ENCODE assay signal across 9 mouse cellular contexts in genomic region chr8:70447639-70448420, GRCm38 (mm10). TPM values are rescaled to one million over a fixed set of nuclear protein-coding genes. Genes with fewer than 3 reads are reported as not detected.
DNase-seq lines count a peak whose midpoint lies in the region; ATAC-seq and TF ChIP-seq lines count a peak whose summit lies in the region.
"Had no signal": no experiment of that assay in that cellular context is flagged by ENCODE, and none has a peak within 500 bp of the region (broad histone marks: within the 10 kb centered on the region; RNA-seq: fewer than 3 reads in every experiment).

No protein-coding gene starts in this region.

- H3K36me3 ChIP-seq in kidney, adult 2 months (ENCODE audit: control insufficient read depth, insufficient read depth, low read length), result no peaks in the 10 kb centered on the region
- peaks cover 23% of the 10 kb centered on the region for H3K36me3 ChIP-seq in kidney, embryonic 14.5 days (ENCODE audit: control insufficient read depth, insufficient read depth, low read length)
- H3K36me3 ChIP-seq in heart, embryonic 13.5 days, result peaks cover 30% of the 10 kb centered on the region
- peaks cover 30% of the 10 kb centered on the region for H3K36me3 ChIP-seq in neural tube, embryonic 15.5 days

- TF ChIP-seq CTCF in kidney, adult 2 months (conservative IDR thresholded peaks at IDR 0.05; ENCODE audit: insufficient read depth, insufficient read length, low read depth, low read length), result no peak

- peak; percentile 26 for DNase-seq in kidney, adult 2 months
- peak; percentile 66 for DNase-seq in 3T3-L1 (ENCODE audit: low read depth, low spot score)
- DNase-seq in adrenal gland, postnatal 14 days, result peak; percentile 77
- no peak for DNase-seq in liver

- H3K27ac ChIP-seq in kidney, adult 2 months (ENCODE audit: insufficient read depth, low read depth, low read length), result no peak overlapping the region
- no peak overlapping the region for H3K27ac ChIP-seq in kidney, embryonic 14.5 days (ENCODE audit: low read depth, low read length)
- H3K27ac ChIP-seq in heart, embryonic 13.5 days (replicated peaks), result peak overlapping the region; percentile 20
- peak overlapping the region; percentile 68 for H3K27ac ChIP-seq in neural tube, embryonic 15.5 days (replicated peaks)

- H3K4me1 ChIP-seq in kidney, adult 2 months (ENCODE audit: control insufficient read depth, insufficient read depth, low read length), result no peaks in the 10 kb centered on the region
- H3K4me1 ChIP-seq in kidney, embryonic 14.5 days (ENCODE audit: control insufficient read depth, insufficient read depth, low read length), result no peaks in the 10 kb centered on the region
- peaks cover 32% of the 10 kb centered on the region for H3K4me1 ChIP-seq in heart, embryonic 13.5 days
- H3K4me1 ChIP-seq in neural tube, embryonic 15.5 days, result peaks cover 11% of the 10 kb centered on the region

- ATAC-seq in kidney, embryonic 14.5 days (ENCODE audit: low FRiP score, low TSS enrichment), result no peak
- no peak for ATAC-seq in heart, embryonic 13.5 days (ENCODE audit: extremely low read depth, insufficient number of reproducible peaks, low FRiP score, low TSS enrichment)
- ATAC-seq in neural tube, embryonic 15.5 days (ENCODE audit: low FRiP score), result peak; percentile 81
- no peak for ATAC-seq in CD4-positive, CD25-positive, alpha-beta regulatory T cell, adult 4 months

- no peak overlapping the region for H3K4me2 ChIP-seq in kidney, embryonic 14.5 days (replicated peaks; ENCODE audit: low read depth, low read length)
- no peak overlapping the region for H3K4me2 ChIP-seq in heart, embryonic 13.5 days
- H3K4me2 ChIP-seq in neural tube, embryonic 15.5 days, result no peak overlapping the region

- no peak overlapping the region for H3K9ac ChIP-seq in kidney, embryonic 14.5 days (ENCODE audit: low read depth, low read length)
- 0 out of 2 replicates have a peak overlapping the region, but pooled peaks have one; percentile 37 for H3K9ac ChIP-seq in heart, embryonic 13.5 days
- no peak overlapping the region for H3K9ac ChIP-seq in neural tube, embryonic 15.5 days (replicated peaks)

- H3K4me3 ChIP-seq in kidney, adult 2 months (ENCODE audit: insufficient read depth, low read depth, low read length), result no peak overlapping the region
- H3K4me3 ChIP-seq in kidney, embryonic 14.5 days (ENCODE audit: low read length), result no peak overlapping the region
- H3K4me3 ChIP-seq in heart, embryonic 13.5 days, result no peak overlapping the region
- no peak overlapping the region for H3K4me3 ChIP-seq in neural tube, embryonic 15.5 days (replicated peaks)
- H3K4me3 ChIP-seq: myocyte had no signal

- H3K27me3 ChIP-seq in kidney, adult 2 months (replicated peaks; ENCODE audit: control insufficient read depth, insufficient read depth, low read length), result no peaks in the 10 kb centered on the region
- no peaks in the 10 kb centered on the region for H3K27me3 ChIP-seq in kidney, embryonic 14.5 days (ENCODE audit: control insufficient read depth, insufficient read depth, low read length)
- H3K27me3 ChIP-seq in heart, embryonic 13.5 days (replicated peaks), result peaks cover 31% of the 10 kb centered on the region
- H3K27me3 ChIP-seq in neural tube, embryonic 15.5 days (replicated peaks), result no peaks in the 10 kb centered on the region

- H3K9me3 ChIP-seq in kidney, embryonic 14.5 days (ENCODE audit: control insufficient read depth, low read length), result no peaks in the 10 kb centered on the region
- no peaks in the 10 kb centered on the region for H3K9me3 ChIP-seq in heart, embryonic 13.5 days
- no peaks in the 10 kb centered on the region for H3K9me3 ChIP-seq in neural tube, embryonic 15.5 days (replicated peaks)

- TF ChIP-seq POLR2A in kidney, adult 2 months (IDR thresholded peaks at IDR 0.05; ENCODE audit: low read depth, low read length), result no peak

- WGBS in kidney, adult 2 months, result 42% methylated on average over 19 of the region's 19 CpGs
- WGBS in kidney, embryonic 14.5 days, result 65% methylated on average over 19 of the region's 19 CpGs
- 53% methylated on average over 19 of the region's 19 CpGs for WGBS in heart, embryonic 13.5 days
- WGBS in neural tube, embryonic 15.5 days, result 62% methylated on average over 19 of the region's 19 CpGs

RNA-seq across cellular contexts. Expression of gene Crtc1, which starts 8.5 kb away (rescaled TPM):
- 16.8 and 18.1 TPM in 2 replicates for polyA plus RNA-seq in kidney, adult 2 months (2012; rRNA removed)
- polyA plus RNA-seq in kidney, embryonic 14.5 days (2014; fragmentation: Nextera tagmentation; extraction: Ambion mirVana), result 15.5 and 21.2 TPM in 2 replicates
- 19.4 and 20.6 TPM in 2 replicates for total RNA-seq in adrenal gland, postnatal 14 days (2021)
- 9.7 and 12.4 TPM in 2 replicates for polyA plus RNA-seq in heart, embryonic 13.5 days (2015; fragmentation: Nextera tagmentation; extraction: Ambion mirVana)
- polyA plus RNA-seq in neural tube, embryonic 15.5 days (2015; fragmentation: Nextera tagmentation; extraction: Ambion mirVana), result 44.9 and 45.6 TPM in 2 replicates
- 1 to 10 TPM; 7.6 to 9.3 TPM for polyA plus RNA-seq in CD4-positive, CD25-positive, alpha-beta regulatory T cell, adult 4 months (2017; shearing (Covaris generic))

RNA-seq across cellular contexts. Expression of gene Klhl26, which starts 28.9 kb away (rescaled TPM):
- 20.2 and 29.7 TPM in 2 replicates for polyA plus RNA-seq in kidney, adult 2 months (2012; rRNA removed)
- polyA plus RNA-seq in kidney, embryonic 14.5 days (2014; fragmentation: Nextera tagmentation; extraction: Ambion mirVana), result 14.4 and 19.2 TPM in 2 replicates
- total RNA-seq in adrenal gland, postnatal 14 days (2021), result 15.7 and 16.3 TPM in 2 replicates
- polyA plus RNA-seq in heart, embryonic 13.5 days (2015; fragmentation: Nextera tagmentation; extraction: Ambion mirVana), result 11.2 and 12.4 TPM in 2 replicates
- polyA plus RNA-seq in neural tube, embryonic 15.5 days (2015; fragmentation: Nextera tagmentation; extraction: Ambion mirVana), result 33.3 and 35.0 TPM in 2 replicates
- 10 to 100 TPM in 1 of 2 experiments, 1 to 10 TPM in 1; 7.2 to 20.1 TPM for polyA plus RNA-seq in CD4-positive, CD25-positive, alpha-beta regulatory T cell, adult 4 months (2017; shearing (Covaris generic))

RNA-seq across cellular contexts. Expression of gene Tmem59l, which starts 39.3 kb away (rescaled TPM):
- polyA plus RNA-seq in kidney, adult 2 months (2012; rRNA removed), result 0.20 and 0.44 TPM in 2 replicates
- polyA plus RNA-seq in kidney, embryonic 14.5 days (2014; fragmentation: Nextera tagmentation; extraction: Ambion mirVana), result 8.5 and 12.4 TPM in 2 replicates
- 4.6 and 5.6 TPM in 2 replicates for total RNA-seq in adrenal gland, postnatal 14 days (2021)
- polyA plus RNA-seq in heart, embryonic 13.5 days (2015; fragmentation: Nextera tagmentation; extraction: Ambion mirVana), result 0.45 and 0.76 TPM in 2 replicates
- 153 and 188 TPM in 2 replicates for polyA plus RNA-seq in neural tube, embryonic 15.5 days (2015; fragmentation: Nextera tagmentation; extraction: Ambion mirVana)
- not detected for polyA plus RNA-seq in CD4-positive, CD25-positive, alpha-beta regulatory T cell, adult 4 months (2017; shearing (Covaris generic))

RNA-seq across cellular contexts. Expression of gene Crlf1, which starts 45.1 kb away (rescaled TPM):
- 2.6 TPM in 2 replicates for polyA plus RNA-seq in kidney, adult 2 months (2012; rRNA removed)
- 26.7 and 34.8 TPM in 2 replicates for polyA plus RNA-seq in kidney, embryonic 14.5 days (2014; fragmentation: Nextera tagmentation; extraction: Ambion mirVana)
- not detected in 2 replicates for total RNA-seq in adrenal gland, postnatal 14 days (2021)
- 3.7 and 5.5 TPM in 2 replicates for polyA plus RNA-seq in heart, embryonic 13.5 days (2015; fragmentation: Nextera tagmentation; extraction: Ambion mirVana)
- polyA plus RNA-seq in neural tube, embryonic 15.5 days (2015; fragmentation: Nextera tagmentation; extraction: Ambion mirVana), result 7.9 and 8.7 TPM in 2 replicates
- polyA plus RNA-seq in CD4-positive, CD25-positive, alpha-beta regulatory T cell, adult 4 months (2017; shearing (Covaris generic)), result not detected

RNA-seq across cellular contexts. Expression of gene Rex1bd, which starts 58.7 kb away (rescaled TPM):
- polyA plus RNA-seq in kidney, adult 2 months (2012; rRNA removed), result 161 and 177 TPM in 2 replicates
- 129 and 151 TPM in 2 replicates for polyA plus RNA-seq in kidney, embryonic 14.5 days (2014; fragmentation: Nextera tagmentation; extraction: Ambion mirVana)
- total RNA-seq in adrenal gland, postnatal 14 days (2021), result 116 and 123 TPM in 2 replicates
- 116 and 125 TPM in 2 replicates for polyA plus RNA-seq in heart, embryonic 13.5 days (2015; fragmentation: Nextera tagmentation; extraction: Ambion mirVana)
- polyA plus RNA-seq in neural tube, embryonic 15.5 days (2015; fragmentation: Nextera tagmentation; extraction: Ambion mirVana), result 165 and 181 TPM in 2 replicates
- 10 to 100 TPM; 82.2 to 83.2 TPM for polyA plus RNA-seq in CD4-positive, CD25-positive, alpha-beta regulatory T cell, adult 4 months (2017; shearing (Covaris generic))

Comparison
In these comparisons a context has a peak if more than half of its experiments do, and no peak if none do; other contexts are left out.
1. H3K27ac ChIP-seq: peak in heart, embryonic 13.5 days (single experiment) and neural tube, embryonic 15.5 days (single experiment); none in kidney, adult 2 months (single experiment) and kidney, embryonic 14.5 days (single experiment).
2. RNA of gene Tmem59l, which starts 39.3 kb away (polyA plus RNA-seq): 153 to 188 TPM in neural tube, embryonic 15.5 days; 8.5 to 12.4 TPM in kidney, embryonic 14.5 days, 0.45 to 0.76 TPM in heart, embryonic 13.5 days, 0.20 to 0.44 TPM in kidney, adult 2 months and not detected in CD4-positive, CD25-positive, alpha-beta regulatory T cell, adult 4 months; every median in the first group is over 10 times any median in the second.